Mouse (Mus musculus) cerebellum, postnatal 14 days (tissue): ENCODE results near the gene Kif11.

Experiments
- DNase-seq, 2 experiments: peaks; one replicate each; pipeline ENCODE4 v3.0.0; 2021; ENCODE audit warnings: mixed read lengths in 2 of 2

The Kif11 gene

DNA sequence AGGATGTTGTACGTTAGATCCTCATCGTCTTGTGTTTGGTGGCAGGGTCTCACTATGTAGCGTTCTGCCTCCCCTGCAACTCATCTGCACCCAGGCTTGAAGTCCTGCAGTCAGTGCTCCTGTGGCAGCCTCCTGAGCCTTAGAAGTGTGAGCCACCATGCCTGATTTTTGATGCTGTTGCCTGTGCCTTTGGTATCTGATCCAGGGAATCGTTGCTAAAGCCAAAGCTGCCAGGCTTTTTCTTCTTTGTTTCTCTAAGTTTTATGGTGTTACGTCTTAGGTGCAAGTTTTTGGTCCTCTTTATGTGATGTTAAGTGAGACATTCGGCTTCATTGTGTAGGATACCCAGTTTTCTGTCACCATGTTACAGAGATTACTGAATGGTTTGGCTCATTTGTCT is 2.6 kb downstream of the Kif11 start:
- no peak for DNase-seq

DNA sequence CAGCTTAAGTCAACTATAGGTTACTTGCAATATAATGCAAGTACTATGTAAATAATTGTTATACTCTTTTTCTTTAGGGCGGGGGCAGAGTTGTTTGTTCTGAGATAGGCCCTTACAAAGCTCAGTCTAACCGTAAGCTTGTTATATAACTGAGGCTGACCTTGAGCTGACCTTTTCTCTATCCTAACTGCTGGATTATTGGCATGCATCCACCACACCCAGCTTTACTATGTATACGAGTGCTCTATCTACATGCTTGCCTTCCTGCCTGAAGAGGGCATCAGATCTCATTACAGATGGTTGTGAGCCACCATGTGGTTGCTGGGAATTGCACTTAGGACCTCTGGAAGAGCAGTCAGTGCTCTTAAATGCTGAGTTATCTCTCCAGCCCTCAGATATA is 9.9 kb downstream of the Kif11 start:
- no peak for DNase-seq

DNA sequence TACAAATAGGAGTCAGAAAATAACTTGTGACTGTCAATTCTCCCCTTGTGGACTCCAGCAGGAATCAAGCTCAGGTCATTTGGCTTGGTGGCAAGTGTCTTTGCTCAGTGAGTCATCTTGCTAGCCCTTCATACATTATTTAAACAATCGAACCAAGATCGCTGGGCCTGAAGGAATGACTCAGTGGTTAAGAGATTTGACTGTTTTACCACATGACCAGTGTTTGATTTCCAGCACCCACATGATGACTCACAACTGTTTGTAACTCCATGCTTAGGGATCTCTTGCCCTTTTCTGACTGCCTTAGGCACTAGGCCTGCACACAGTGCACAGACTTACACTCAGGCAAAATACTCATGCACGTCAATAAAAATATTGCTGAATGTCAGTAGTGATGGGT is 15.7 kb downstream of the Kif11 start:
- no peak for DNase-seq

DNA sequence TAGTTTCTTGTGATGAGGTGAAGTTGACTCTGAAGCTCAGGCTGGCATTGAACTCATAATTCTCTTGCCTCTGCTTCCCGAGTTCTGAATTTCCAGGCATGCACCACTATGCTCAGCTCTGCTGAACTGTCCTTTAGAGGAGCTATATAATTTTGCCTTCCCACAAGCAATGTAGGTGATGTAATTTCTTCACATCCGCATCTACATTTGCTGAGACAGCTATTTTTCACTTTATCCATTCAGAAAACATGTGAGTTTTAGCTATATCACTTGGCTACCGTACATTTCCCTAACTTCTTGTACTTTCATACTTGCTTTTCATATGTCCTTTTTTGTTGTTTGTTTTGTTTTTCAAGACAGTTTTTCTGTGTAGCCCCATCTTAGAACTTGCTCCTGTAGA is 20.1 kb downstream of the Kif11 start:
- DNase-seq: no peak

DNA sequence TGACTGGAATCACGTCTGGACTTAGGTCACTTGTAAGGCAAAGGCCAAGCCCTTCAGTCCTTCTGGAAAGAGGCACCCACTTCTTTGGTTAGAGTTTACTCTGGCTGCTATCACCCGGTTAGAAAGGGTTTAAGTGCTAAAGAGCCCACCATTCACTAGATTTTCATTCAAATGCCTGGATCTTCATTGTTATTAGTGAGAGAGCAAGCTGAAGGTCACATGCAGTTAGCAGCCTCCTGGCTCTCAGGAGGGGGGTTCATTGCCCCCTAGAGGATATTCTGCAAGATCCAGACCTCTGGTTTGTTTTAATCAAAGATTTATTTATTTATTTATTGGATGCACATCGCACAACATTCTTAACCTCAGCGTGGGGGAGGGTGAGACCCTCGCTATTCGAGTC is 24.7 kb downstream of the Kif11 start:
- no peak for DNase-seq

DNA sequence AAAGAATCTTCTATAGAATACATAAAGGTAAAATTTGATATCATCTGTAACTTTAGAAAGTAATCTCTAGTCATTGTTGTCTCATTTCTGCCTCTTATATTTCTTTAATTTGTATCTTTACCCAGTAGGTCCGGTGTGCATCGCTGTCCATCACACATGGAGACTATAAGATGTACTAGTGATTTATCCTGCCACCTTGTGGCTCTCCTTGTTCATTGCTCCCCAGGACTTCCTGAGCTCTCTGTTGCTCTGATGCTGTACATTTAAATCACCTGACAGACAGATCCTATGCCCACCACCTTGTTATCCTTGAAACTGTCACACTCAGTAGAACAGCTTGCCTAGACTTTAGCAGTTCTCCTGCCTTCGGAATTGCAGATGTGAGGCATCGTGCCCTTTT is 42.1 kb downstream of the Kif11 start:
- DNase-seq: peak; percentile 41 to 47

DNA sequence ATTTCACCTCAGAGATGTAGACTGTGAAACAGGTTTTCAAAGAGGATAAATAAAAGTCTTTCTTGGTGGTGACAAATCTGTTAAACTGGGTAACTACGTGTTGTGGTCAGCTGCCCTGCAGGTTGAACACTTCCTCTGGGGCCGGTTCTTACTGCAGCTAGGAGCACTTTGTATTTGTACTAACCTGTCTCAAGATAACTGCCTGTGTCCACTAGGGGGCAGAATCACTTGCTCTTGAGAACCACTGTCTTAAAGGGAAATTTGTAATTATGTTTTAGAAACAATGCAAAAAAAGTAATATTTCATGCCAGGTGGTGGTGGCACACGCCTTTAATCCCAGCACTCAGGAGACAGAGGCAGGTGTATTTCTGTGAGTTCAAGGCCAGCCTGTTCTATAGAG is 43.4 kb downstream of the Kif11 start:
- DNase-seq: peak; percentile 62 to 67

DNA sequence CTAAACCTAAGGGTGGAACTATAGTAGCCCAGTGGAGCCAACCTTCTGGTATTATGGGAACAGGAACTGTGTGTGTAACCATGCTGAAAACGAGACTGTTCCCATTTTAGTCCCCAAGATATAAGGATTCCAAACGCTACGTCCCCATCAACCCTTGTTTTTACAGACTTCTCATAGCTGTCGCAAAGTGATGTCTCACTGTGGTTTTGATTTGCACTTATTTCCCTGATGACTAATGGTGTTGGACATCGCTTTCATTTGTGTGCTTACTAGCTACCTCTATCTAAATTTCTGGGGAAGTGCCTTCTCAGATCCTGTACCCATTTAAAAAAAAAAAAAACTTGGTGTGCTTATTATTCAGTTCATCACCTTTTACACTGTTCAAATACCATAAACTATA is 52.4 kb downstream of the Kif11 start:
- DNase-seq: no peak

DNA sequence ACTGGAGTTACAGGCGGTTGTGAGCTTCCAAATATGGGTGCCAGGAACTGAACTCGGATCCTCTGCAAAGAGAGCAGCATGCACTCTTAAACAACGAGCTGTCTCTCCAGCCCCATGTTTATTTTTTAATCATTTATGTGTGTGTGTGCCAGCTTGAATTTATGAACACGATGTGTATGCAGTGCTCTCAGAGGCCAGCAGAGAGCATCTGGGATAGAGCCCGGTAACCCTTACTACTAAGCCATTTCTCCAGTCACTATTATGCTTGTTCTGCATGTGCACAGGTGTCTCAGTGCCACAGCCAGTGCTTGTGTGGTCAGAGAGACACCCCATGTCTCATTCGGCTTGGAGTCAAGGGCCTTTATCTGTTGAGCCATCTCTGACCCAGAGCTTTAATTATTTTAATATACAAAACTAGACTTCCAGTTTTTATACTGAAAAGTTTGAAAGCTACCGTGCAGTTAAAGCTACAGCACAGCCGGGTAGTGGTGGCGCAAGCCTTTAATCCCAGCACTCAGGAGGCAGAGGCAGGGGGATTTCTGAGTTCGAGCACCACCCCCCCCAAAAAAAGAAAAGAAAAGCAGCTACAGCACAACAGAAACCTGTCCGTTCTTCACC is 55.0 kb downstream of the Kif11 start:
- no peak for DNase-seq

DNA sequence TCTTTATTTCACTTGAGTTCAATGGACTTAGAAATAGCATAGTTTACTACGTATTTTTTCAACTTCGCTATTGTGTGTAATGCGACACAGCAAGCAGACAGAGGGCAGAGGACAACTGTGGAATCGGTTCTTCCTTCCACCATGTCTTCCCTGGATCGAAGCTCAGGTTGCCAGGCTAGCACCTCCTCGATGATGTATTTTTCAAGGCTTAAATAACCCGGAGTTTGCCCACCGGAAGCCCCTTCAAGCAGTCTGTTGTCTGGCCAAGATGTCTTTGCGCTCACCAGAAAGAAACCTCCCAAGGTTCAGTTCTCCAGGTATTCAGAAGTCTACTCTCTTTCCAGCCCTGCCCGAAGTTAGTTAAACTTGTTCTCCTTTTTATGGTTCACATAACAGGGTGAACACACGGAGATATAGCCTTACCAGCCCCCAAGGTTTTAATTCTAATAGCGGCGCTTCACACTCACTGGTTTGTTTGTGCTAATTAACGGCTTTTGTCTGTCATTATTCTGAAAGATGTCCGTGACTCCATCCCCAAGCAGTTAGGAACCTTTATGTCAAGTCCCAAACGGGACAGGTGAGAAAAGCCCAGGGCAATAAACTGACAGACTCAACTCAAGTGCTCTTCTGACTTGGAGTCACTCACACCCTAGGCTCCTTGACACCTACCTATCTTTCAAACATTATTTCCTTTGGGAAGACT is 56.8 kb downstream of the Kif11 start:
- DNase-seq: no peak

DNA sequence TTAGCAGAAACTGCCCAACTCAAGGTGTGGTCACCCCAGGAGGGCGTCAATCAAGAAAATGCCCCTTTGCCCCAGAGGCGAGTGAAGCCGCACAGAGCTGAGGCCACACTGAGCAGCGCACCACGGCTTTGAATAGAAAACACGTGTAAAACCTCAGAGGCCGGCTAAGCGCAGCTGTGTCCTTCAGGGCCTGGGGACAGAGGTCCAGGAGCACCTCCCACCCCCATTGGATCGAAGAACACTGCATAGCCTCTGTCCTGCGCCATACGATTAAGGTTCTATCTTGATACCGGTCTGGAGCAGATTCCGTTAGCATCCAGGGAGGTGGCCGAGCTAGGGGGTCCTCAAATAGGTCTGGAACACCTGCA is 57.7 kb downstream of the Kif11 start:
- peak; percentile 2 for DNase-seq

DNA sequence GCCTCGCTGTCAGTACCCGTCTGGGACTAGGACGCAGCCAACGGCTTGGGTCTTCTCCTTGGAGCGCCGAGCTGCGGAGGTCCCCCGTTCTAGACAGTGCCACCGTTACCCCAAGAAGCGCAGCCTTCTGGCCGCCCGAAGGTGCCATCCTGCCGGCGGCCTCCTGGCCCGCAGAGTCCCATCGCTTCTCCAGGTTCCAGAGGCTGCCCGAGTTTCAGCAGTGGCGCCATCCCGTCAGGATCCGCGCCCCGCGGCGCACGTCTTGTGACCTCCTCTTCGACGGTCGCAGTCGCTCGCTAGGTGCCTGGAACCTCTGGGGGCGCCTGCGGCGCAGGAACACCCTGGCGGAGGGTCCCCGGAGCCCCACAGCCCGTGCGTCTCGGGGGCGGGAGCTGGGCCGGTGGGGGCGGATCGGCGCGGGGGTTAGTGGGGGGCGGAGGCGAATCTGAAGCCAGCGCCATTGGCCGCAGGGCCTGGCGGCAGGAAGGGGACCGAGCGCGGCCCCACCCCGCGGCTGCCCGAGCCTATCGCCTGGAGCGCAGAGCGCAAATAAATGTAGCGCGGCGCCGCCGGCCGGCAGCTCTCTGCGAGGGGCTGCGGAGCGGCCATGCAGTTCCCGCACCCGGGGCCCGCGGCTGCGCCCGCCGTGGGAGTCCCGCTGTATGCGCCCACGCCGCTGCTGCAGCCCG is 58.2 kb downstream of the Kif11 start, which contains the start of gene Hhex:
TSS of gene Hhex (plus strand) at position 548 of the 689 bp plus-strand sequence.
- DNase-seq: peak; percentile 21 to 26

DNA sequence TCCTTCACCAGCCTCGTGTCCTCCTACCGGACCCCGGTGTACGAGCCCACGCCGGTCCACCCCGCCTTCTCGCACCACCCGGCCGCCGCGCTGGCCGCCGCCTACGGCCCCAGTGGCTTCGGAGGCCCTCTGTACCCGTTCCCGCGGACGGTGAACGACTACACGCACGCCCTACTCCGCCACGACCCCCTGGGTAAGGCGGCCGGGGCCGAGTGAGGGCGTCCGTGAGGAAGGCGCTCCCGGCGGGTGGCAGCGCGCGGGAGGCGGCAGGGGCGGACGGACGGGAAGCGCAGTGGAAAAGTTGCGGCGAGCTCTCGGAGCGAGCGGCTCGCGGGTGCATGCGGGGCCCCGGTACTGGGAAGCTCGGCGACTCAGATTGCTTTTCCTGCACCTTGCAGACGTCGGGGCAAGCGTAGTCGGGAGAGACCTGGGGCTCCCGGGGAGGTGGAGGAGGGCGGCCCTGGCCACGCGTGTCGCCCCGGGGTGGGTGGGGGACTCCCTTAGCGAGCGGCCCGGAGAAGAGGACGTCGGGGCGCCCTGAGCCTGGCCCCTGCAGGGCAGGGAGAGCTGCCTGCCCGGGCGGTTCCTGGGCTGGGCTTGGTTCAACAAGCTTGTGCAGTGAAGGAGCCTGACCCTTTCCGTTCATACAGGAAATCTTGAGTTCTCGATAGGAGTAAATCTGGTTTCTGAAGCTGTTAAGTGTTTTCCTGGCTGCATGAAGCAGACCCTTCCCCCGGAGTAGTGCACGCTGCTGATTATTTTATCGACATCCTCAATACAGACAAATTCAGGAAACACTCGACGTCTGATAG is 59.0 kb downstream of the Kif11 start:
- DNase-seq: peak in 1 of 2 experiments; percentile 12

DNA sequence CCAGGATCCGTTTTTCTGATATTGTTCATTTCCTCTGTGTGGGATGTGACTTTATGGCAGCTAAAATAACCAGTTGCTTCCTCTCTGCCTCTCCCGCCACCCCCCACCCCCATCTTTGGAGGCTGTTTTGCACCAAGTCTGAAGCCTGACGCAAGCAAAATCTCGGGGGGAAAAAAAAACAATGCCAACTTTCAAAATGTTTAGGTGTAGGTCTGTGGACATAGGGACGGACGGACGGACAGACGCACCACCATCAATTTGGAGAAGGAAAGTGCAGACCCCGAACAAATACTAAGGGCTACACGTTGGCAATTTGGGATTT is 59.6 kb downstream of the Kif11 start:
- no peak for DNase-seq

DNA sequence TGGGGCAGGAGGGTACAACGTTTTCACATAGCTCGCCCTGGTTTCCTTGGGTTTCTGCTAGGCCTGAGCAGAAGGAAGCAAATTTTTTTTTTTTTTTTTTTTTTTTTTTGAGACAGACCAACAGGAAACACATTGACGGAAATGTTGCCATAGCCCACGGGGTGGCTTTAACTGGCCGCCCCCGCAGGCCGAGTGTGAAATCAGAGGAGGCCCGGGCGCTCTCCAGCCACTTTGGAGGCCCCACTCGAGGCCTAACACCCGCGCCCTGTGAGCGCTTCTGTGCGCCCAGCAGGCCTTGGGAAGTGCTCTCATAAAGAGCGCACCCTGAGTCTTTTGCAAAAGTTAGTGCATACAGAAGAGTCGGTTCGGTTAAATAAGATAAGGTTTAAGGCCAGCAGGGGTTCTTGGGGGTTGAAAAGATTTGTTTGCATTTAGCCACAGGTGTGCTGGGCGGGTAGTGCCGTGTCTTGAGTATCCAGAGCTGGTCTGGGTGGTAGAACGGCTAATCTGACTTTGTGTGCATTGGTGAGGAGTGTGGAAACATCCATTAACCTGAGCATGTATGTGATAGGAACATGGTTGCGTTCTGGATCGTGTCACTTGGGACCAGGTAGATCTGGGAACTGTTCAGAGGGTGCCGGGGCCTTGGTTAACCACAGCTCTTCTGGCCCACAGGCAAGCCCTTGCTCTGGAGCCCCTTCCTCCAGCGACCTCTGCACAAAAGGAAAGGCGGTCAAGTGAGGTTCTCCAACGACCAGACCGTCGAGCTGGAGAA is 60.5 kb downstream of the Kif11 start:
- no peak for DNase-seq

DNA sequence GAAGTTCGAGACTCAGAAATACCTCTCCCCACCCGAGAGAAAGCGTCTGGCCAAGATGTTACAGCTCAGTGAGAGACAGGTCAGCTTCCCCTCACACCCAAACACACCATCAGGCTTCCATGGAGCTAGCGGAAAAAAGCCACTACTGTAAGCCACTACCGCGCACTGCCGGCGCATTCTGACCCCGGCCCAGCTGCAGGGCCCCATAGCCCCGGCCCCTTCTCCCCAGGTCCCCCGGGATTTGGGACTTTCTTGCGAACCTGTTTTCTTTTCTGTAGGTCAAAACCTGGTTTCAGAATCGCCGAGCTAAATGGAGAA is 61.0 kb downstream of the Kif11 start:
- no peak for DNase-seq

DNA sequence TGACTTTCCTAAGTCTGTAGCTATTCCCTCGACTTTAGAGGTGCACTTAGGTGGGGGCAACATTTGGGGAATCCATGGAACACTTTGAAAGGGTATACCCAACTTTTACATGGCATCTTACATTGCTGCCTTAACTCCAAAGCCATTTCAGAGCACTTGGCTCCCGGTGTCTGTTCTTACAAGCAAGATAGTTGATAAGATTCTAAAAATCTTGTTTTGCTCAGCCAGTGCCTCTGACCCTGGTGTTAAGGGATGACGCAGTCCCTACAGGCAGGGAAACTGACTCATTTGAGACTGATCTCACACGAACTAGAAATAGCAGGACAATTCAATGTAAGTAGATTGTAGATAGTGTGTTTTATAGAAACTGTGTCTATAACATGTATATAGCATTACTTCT is 64.0 kb downstream of the Kif11 start:
- DNase-seq: no peak

DNA sequence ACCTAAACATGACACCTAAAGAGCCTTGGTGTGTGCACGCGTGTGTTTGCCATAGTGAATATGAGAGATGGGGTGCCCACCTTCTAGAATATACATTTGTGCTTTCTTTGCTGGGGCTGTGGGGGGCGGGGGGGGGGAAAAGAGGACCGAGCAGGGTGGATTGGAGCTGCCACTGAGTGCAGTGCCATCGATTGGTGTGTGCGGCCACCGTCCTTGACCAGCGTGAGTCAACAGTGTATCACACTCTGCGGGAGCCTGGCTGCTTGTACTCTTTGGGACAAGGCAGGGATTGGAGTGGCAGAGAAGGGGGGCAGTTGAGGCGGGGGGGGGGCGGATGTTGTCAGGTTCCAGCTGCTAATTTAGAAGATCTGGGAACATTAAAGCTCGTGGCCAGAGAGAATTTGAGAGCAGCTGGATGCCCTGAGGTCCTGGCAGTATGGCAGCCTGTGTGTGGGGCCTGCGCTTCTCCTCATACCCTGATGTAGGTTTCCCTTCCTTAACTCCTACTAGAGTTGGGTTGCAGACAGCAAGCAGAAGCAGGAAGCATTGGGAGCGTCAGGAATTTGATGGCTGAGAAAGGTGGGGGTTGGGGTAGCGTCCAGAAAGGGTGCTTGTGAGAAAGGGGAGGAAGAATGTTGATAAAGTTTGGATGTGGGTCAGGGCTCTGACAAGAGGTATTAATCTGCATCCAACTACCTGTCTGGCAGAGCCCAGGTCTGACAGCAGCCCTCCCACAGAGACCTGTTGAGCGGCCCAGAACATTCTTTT is 64.7 kb downstream of the Kif11 start:
- DNase-seq: no peak

DNA sequence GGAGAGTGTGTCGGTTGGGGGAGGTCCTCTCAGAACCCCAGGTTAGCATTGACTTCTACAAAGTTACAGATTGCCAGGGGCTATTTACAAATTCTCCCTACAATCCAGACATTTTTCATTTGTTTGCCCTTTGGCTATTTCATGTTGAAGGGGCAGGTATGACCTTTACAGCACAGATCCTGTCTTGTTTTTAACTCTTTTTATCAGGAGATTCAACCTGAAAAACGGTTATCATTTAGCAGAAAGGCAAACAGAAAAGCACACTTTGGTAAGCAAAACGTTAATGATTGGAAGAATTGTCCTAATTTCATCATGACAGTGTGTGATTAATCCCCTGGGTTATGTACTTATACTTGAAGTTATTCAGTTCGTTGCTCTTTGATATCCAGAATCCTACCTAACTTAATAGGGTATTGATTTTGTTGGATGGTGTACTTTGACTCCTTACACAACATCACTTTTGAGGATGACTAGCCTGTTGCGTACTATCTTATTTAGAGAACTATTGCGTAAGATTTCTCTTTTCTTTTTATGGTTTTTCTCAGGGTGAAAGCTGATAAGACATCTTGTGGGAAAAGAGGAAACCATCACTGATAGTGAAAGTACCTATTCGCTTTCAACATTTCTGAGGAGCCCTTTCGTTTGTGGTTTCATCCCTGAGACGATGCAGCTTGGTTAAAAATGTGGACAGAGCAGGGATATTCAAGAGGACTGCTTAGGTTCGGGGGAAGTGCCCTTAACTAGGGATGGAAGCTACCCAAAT is 66.5 kb downstream of the Kif11 start:
- no peak for DNase-seq

DNA sequence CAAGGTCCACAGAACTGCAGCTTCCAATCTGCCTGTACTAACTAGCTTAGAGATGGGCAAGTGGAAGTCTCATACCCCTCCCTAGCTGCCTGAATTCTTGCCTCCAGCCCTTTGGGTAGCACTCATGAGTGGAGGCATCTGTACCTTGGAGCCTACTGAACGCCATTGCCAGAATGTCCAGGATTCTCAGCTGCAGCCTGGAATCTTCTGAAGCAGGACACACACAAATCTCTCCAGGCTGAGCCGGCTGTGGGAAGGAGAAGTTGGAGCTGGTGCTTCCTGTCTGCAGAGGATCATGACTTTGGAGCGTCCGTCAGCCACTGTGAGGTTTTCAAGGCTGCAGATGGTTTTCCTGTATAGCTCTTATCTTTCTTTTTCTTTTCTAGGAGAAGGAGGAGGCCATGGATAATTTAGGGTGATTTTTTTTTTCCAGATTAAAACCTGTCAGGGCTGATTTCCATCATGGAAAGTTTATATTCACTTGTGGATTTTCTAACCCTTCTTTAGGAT is 67.5 kb downstream of the Kif11 start:
- no peak for DNase-seq

DNA sequence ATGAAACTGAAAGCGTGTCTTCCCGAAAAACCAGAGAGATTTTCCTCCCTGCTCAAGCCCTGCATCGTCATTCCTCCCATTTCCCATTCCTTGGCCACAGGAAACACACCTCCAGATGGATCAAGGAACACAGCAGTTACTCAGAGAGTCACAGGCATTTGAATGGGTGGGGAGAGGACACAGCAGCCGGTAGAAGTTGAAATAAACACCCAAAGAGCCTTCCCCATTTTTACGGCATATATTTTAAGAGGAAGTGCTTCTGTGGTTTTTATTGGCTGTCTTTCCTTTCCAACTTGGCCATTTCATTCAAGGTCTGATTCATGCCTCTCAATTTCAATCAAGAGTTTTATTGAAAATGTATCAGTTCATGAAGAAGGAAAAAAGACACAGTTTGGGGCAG is 72.0 kb downstream of the Kif11 start:
- no peak for DNase-seq
